Mouse (Mus musculus): ENCODE data around the gene Sptbn2. TPM values are rescaled to one million over a fixed set of nuclear protein-coding genes. Genes with fewer than 3 reads are reported as not detected.

Sptbn2 gene
- total and polyA plus RNA-seq, 3 experiments = 0.31 to 0.79 TPM; not detected in 1

- peaks cover 66% of the 10 kb centered on the region for H3K79me2 ChIP-seq (ENCODE audit: control insufficient read depth, insufficient read depth, low read length, poor library complexity)
- TF ChIP-seq CHD2 (IDR thresholded peaks at IDR 0.05; ENCODE audit: low read length) (no peak), E2F4 (IDR thresholded peaks at IDR 0.05; ENCODE audit: borderline replicate concordance, low read depth, low read length) (no peak), ZMIZ1 (IDR thresholded peaks at IDR 0.05; ENCODE audit: low read depth, low read length) (no peak), EP300 (IDR thresholded peaks at IDR 0.05; ENCODE audit: low read depth in 1 of 2, low read length in 2 of 2) (no peak), HCFC1 (IDR thresholded peaks at IDR 0.05; ENCODE audit: low read depth, low read length) (no peak)
- no peaks in the 10 kb centered on the region for H3K9me3 ChIP-seq (replicated peaks; ENCODE audit: insufficient read depth, low read length)
- no peaks in the 10 kb centered on the region for H3K27me3 ChIP-seq (ENCODE audit: control insufficient read depth in 1 of 2, insufficient read depth in 2 of 2, low read length in 2 of 2)
- H3K36me3 ChIP-seq (ENCODE audit: control insufficient read depth in 1 of 2, insufficient read depth in 2 of 2, low read length in 2 of 2) = peaks cover 44 to 71% of the 10 kb centered on the region in 2 experiments
- peaks cover 0 to 12% of the 10 kb centered on the region in 2 experiments; a peak in 2 of 4 replicates for H3K4me1 ChIP-seq (ENCODE audit: control insufficient read depth in 1 of 2, insufficient read depth in 2 of 2, low read length in 2 of 2)
- H3K27ac ChIP-seq (ENCODE audit: control insufficient read depth, low read depth, low read length) = no peak overlapping the region
- no peak overlapping the region for H3K4me3 ChIP-seq (ENCODE audit: control insufficient read depth in 1 of 2, insufficient read depth in 1 of 2, low read depth in 2 of 2, low read length in 2 of 2)
- no peak for DNase-seq (ENCODE audit: low read depth, low spot score)
- H3K9ac ChIP-seq (ENCODE audit: control insufficient read depth, low read depth, low read length, poor library complexity, severe bottlenecking) = no peak overlapping the region
Measured at GRCm38 (mm10) chr19:4786313-4786712, 75.3 kb downstream of the Sptbn2 start.

- Histone ChIP-seq H3K4me1 (ENCODE audit: control insufficient read depth in 1 of 2, insufficient read depth in 2 of 2, low read length in 2 of 2) (peaks cover 22 to 39% of the 10 kb centered on the region in 2 experiments), H3K9me3 (replicated peaks; ENCODE audit: insufficient read depth, low read length) (no peaks in the 10 kb centered on the region), H3K36me3 (ENCODE audit: control insufficient read depth in 1 of 2, insufficient read depth in 2 of 2, low read length in 2 of 2) (peaks cover 33 to 76% of the 10 kb centered on the region in 2 experiments), H3K9ac (ENCODE audit: control insufficient read depth, low read depth, low read length, poor library complexity, severe bottlenecking) (peak overlapping the region; percentile 95), H3K27me3 (ENCODE audit: control insufficient read depth in 1 of 2, insufficient read depth in 2 of 2, low read length in 2 of 2) (no peaks in the 10 kb centered on the region), H3K4me3 (ENCODE audit: control insufficient read depth in 1 of 2, insufficient read depth in 1 of 2, low read depth in 2 of 2, low read length in 2 of 2) (peak overlapping the region; percentile 87 to 98), H3K27ac (ENCODE audit: control insufficient read depth, low read depth, low read length) (peak overlapping the region; percentile 89), H3K79me2 (ENCODE audit: control insufficient read depth, insufficient read depth, low read length, poor library complexity) (peaks cover 71% of the 10 kb centered on the region)
- DNase-seq (ENCODE audit: low read depth, low spot score) = no peak
- no peak for TF ChIP-seq USF2 (IDR thresholded peaks at IDR 0.05; ENCODE audit: borderline replicate concordance in 1 of 2, insufficient read depth in 1 of 2, low read depth in 1 of 2, low read length in 2 of 2)
- TF ChIP-seq ETS1 (IDR thresholded peaks at IDR 0.05; ENCODE audit: low read depth, low read length) = no peak
- TF ChIP-seq POLR2A (IDR thresholded peaks at IDR 0.05; ENCODE audit: control insufficient read depth in 1 of 2, insufficient read depth in 1 of 2, low read depth in 1 of 2, low read length in 2 of 2, poor library complexity in 1 of 2) = peak in 1 of 2 experiments; percentile 65; a peak in 1 of 4 replicates
Measured at GRCm38 (mm10) chr19:4793281-4793830, 82.4 kb downstream of the Sptbn2 start.

GRCm38 (mm10) chr19:4793831-4794422 lies 83.0 kb downstream of the Sptbn2 start, which contains the start of gene Rbm4:
Gene Rbm4, minus strand, starts transcription at chr19:4793901.
- Histone ChIP-seq H3K36me3 (ENCODE audit: control insufficient read depth in 1 of 2, insufficient read depth in 2 of 2, low read length in 2 of 2) (peaks cover 28 to 72% of the 10 kb centered on the region in 2 experiments), H3K27ac (ENCODE audit: control insufficient read depth, low read depth, low read length) (peak within 1 kb of the TSS; percentile 95), H3K9me3 (replicated peaks; ENCODE audit: insufficient read depth, low read length) (no peaks in the 10 kb centered on the region), H3K27me3 (ENCODE audit: control insufficient read depth in 1 of 2, insufficient read depth in 2 of 2, low read length in 2 of 2) (no peaks in the 10 kb centered on the region), H3K4me1 (ENCODE audit: control insufficient read depth in 1 of 2, insufficient read depth in 2 of 2, low read length in 2 of 2) (peaks cover 22 to 39% of the 10 kb centered on the region in 2 experiments), H3K9ac (ENCODE audit: control insufficient read depth, low read depth, low read length, poor library complexity, severe bottlenecking) (peak within 1 kb of the TSS; percentile 95), H3K79me2 (ENCODE audit: control insufficient read depth, insufficient read depth, low read length, poor library complexity) (peaks cover 71% of the 10 kb centered on the region), H3K4me3 (ENCODE audit: control insufficient read depth in 1 of 2, insufficient read depth in 1 of 2, low read depth in 2 of 2, low read length in 2 of 2) (peak within 1 kb of the TSS; percentile 87 to 98)
- peak; percentile 99 for DNase-seq (ENCODE audit: low read depth, low spot score)
- TF ChIP-seq POLR2AphosphoS5 (IDR thresholded peaks at IDR 0.05; ENCODE audit: borderline replicate concordance, low read depth, low read length) (no peak), MEF2A (IDR thresholded peaks at IDR 0.05; ENCODE audit: extremely low read depth, insufficient replicate concordance, low read depth, low read length, poor library complexity, severe bottlenecking) (no peak), TCF12 (IDR thresholded peaks at IDR 0.05; ENCODE audit: low read depth, low read length) (no peak), SMC3 (IDR thresholded peaks at IDR 0.05; ENCODE audit: low read depth, low read length) (no peak), CTCF (IDR thresholded peaks at IDR 0.05 in 2 of 3, conservative IDR thresholded peaks at IDR 0.05 in 1 of 3; ENCODE audit: control insufficient read depth in 1 of 3, insufficient read depth in 1 of 3, low read depth in 2 of 3, low read length in 3 of 3, poor library complexity in 1 of 3, severe bottlenecking in 1 of 3) (no peak), HCFC1 (IDR thresholded peaks at IDR 0.05; ENCODE audit: low read depth, low read length) (peak; percentile 81), MYC (IDR thresholded peaks at IDR 0.05; ENCODE audit: low read depth, low read length) (peak; percentile 99), JUND (IDR thresholded peaks at IDR 0.05; ENCODE audit: low read depth, low read length) (no peak), USF1 (IDR thresholded peaks at IDR 0.05; ENCODE audit: low read depth, low read length) (no peak; the same call in 1 of the 2 replicates), ETS1 (IDR thresholded peaks at IDR 0.05; ENCODE audit: low read depth, low read length) (0 out of 2 replicates have a peak, but pooled peaks have one; percentile 7), USF2 (IDR thresholded peaks at IDR 0.05; ENCODE audit: borderline replicate concordance in 1 of 2, insufficient read depth in 1 of 2, low read depth in 1 of 2, low read length in 2 of 2) (no peak), RAD21 (IDR thresholded peaks at IDR 0.05; ENCODE audit: low read depth, low read length) (no peak), MXI1 (IDR thresholded peaks at IDR 0.05; ENCODE audit: low read depth, low read length) (peak; percentile 93), MAZ (IDR thresholded peaks at IDR 0.05; ENCODE audit: low read depth, low read length) (no peak), NELFE (IDR thresholded peaks at IDR 0.05; ENCODE audit: low read depth, low read length) (peak; percentile 82), TAL1 (IDR thresholded peaks at IDR 0.05; ENCODE audit: low read length) (no peak), E2F4 (IDR thresholded peaks at IDR 0.05; ENCODE audit: borderline replicate concordance, low read depth, low read length) (no peak), GABPA (IDR thresholded peaks at IDR 0.05; ENCODE audit: low read depth, low read length) (no peak), ZNF384 (IDR thresholded peaks at IDR 0.05; ENCODE audit: low read depth, low read length) (no peak)
